Mouse (Mus musculus): ENCODE measurements around the gene Tcf15.

- TF ChIP-seq CTCF (IDR thresholded peaks at IDR 0.05; ENCODE audit: control insufficient read depth, insufficient read depth, low read length) (no peak), POLR2A (IDR thresholded peaks at IDR 0.05; ENCODE audit: borderline replicate concordance, control insufficient read depth, low read depth, low read length) (no peak)
Measured at GRCm38 (mm10) chr2:152189213-152189612, 45.9 kb downstream of the Tcf15 start.

Data from bone marrow, adult 2 months (tissue).